ENCODE assay signal across 19 mouse cellular contexts in the genomic region with DNA sequence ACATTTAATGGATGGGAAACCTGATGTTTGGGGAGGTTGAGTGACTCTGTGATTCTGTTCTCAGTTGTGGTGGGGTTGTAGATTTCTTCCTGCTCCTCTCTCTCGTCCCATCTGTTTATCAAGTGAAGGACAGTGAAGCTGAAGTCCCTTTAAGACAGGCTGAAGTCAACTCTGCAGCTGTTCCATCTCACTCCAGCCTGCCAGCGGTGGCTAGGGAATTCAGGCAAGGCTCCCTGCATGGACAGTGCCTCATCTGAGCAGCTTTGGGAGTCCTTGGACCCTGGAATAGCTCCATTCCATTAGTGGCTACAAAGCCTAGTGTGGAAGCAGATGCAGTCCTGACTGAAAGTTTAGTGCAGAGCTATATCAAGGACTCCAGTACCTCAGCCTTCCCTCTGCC. TPM values are rescaled to one million over a fixed set of nuclear protein-coding genes. Genes with fewer than 3 reads are reported as not detected.
DNase-seq lines count a peak whose midpoint lies in the region; ATAC-seq and TF ChIP-seq lines count a peak whose summit lies in the region.
"Had no signal": no experiment of that assay in that cellular context is flagged by ENCODE, and none has a peak within 500 bp of the region (broad histone marks: within the 10 kb centered on the region; RNA-seq: fewer than 3 reads in every experiment).

No protein-coding gene starts in this region.

- WGBS in lung, embryonic 14.5 days: 31% methylated on average over 2 of the region's 2 CpGs
- 48% methylated on average over 2 of the region's 2 CpGs for WGBS in lung, adult 2 months
- WGBS in macrophage (ENCODE audit: missing documents): 77% methylated on average over 2 of the region's 2 CpGs

- peak; percentile 62; the same call in 1 of the 2 replicates for ATAC-seq in lung, embryonic 14.5 days (ENCODE audit: insufficient read depth)
- no peak for ATAC-seq in erythroblast, adult 5-6 weeks (replicated peaks; ENCODE audit: low FRiP score, poor library complexity, severe bottlenecking)
- ATAC-seq: forebrain, embryonic 15.5 days; hindbrain, postnatal 0 days; liver, embryonic 12.5 days had no signal

- H3K27me3 ChIP-seq in lung, embryonic 14.5 days (ENCODE audit: insufficient read depth, low read length): no peaks in the 10 kb centered on the region
- H3K27me3 ChIP-seq: forebrain, embryonic 15.5 days; heart, embryonic 15.5 days; liver, embryonic 12.5 days; midbrain, embryonic 12.5 days had no signal

- peaks cover 3% of the 10 kb centered on the region; the same call in 1 of the 2 replicates for H3K4me1 ChIP-seq in lung, embryonic 14.5 days (ENCODE audit: insufficient read depth)
- H3K4me1 ChIP-seq in lung, adult 2 months (ENCODE audit: control insufficient read depth, insufficient read depth, low read length): no peaks in the 10 kb centered on the region
- H3K4me1 ChIP-seq: forebrain, embryonic 15.5 days; heart, embryonic 15.5 days; liver, embryonic 12.5 days; midbrain, embryonic 12.5 days had no signal

- TF ChIP-seq POLR2A in lung, adult 2 months (IDR thresholded peaks at IDR 0.05; ENCODE audit: borderline replicate concordance, extremely low read depth, low read depth, low read length): no peak

- TF ChIP-seq CTCF in lung, embryonic 14.5 days (IDR thresholded peaks at IDR 0.05; ENCODE audit: low read depth): no peak
- TF ChIP-seq CTCF in lung, adult 2 months (IDR thresholded peaks at IDR 0.05; ENCODE audit: insufficient read depth, low read length): no peak

- H3K9me3 ChIP-seq in lung, embryonic 14.5 days (ENCODE audit: low read depth, low read length): no peaks in the 10 kb centered on the region
- H3K9me3 ChIP-seq: forebrain, embryonic 15.5 days; heart, embryonic 15.5 days; liver, embryonic 12.5 days; midbrain, embryonic 12.5 days had no signal

- no peak overlapping the region for H3K27ac ChIP-seq in lung, embryonic 14.5 days (ENCODE audit: low read depth)
- peak overlapping the region; percentile 2; the same call in 1 of the 2 replicates for H3K27ac ChIP-seq in macrophage
- H3K27ac ChIP-seq: forebrain, embryonic 15.5 days; heart, embryonic 15.5 days; hindbrain, postnatal 0 days; left cerebral cortex, adult 2 months; liver, embryonic 12.5 days; midbrain, embryonic 12.5 days had no signal

- no peak overlapping the region for H3K4me3 ChIP-seq in lung, embryonic 14.5 days (ENCODE audit: low read depth, low read length)
- no peak overlapping the region for H3K4me3 ChIP-seq in lung, adult 2 months (replicated peaks; ENCODE audit: extremely low read depth, low read depth, low read length)
- H3K4me3 ChIP-seq in macrophage (ENCODE audit: inconsistent target): no peak overlapping the region
- H3K4me3 ChIP-seq: forebrain, embryonic 15.5 days; heart, embryonic 15.5 days; left cerebral cortex, adult 2 months; liver, embryonic 12.5 days; midbrain, embryonic 12.5 days had no signal

- H3K4me2 ChIP-seq in lung, embryonic 14.5 days: no peak overlapping the region
- H3K4me2 ChIP-seq: forebrain, embryonic 15.5 days; heart, embryonic 15.5 days; liver, embryonic 12.5 days; midbrain, embryonic 12.5 days had no signal

- no peaks in the 10 kb centered on the region for H3K79me2 ChIP-seq in macrophage (ENCODE audit: inconsistent target)

- H3K36me3 ChIP-seq in lung, embryonic 14.5 days (ENCODE audit: insufficient read depth): no peaks in the 10 kb centered on the region
- H3K36me3 ChIP-seq in macrophage (ENCODE audit: inconsistent target): no peaks in the 10 kb centered on the region
- H3K36me3 ChIP-seq: forebrain, embryonic 15.5 days; heart, embryonic 15.5 days; liver, embryonic 12.5 days; midbrain, embryonic 12.5 days had no signal

- DNase-seq in lung, embryonic 14.5 days: peak; percentile 40
- DNase-seq in lung, adult 2 months: no peak
- DNase-seq in gastrocnemius, adult 18-20 months (ENCODE audit: low spot score): peak; percentile 9
- peak; percentile 35 for DNase-seq in heart, adult 8-10 months (ENCODE audit: low spot score)
- no peak for DNase-seq in adrenal gland, postnatal 36 days
- DNase-seq: cerebellum, adult 9-11 months; kidney, adult 18-20 months; kidney, postnatal 25 days; retina, postnatal 1 day had no signal

- no peak overlapping the region for H3K9ac ChIP-seq in lung, embryonic 14.5 days
- H3K9ac ChIP-seq: forebrain, embryonic 15.5 days; heart, embryonic 15.5 days; liver, embryonic 12.5 days; midbrain, embryonic 12.5 days had no signal

RNA-seq across cellular contexts. Expression of gene Il2, which starts 3.3 kb away (rescaled TPM):
- 0.28 and 0.33 TPM in 2 replicates for polyA plus RNA-seq in lung, embryonic 14.5 days (2014; fragmentation: Nextera tagmentation; extraction: Ambion mirVana)
- polyA plus RNA-seq in lung, adult 2 months (2012; rRNA removed): not detected in 2 replicates
- not detected for total RNA-seq in gastrocnemius, adult 18-20 months (2021)
- total RNA-seq in heart, adult 8-10 months (2022): not detected
- not detected for total RNA-seq in macrophage (2018; cell fraction: chromatin; rRNA removed)
- total RNA-seq in macrophage (2018; cell fraction: cytosol; rRNA removed): under 1 TPM in 3 of 26 experiments, not detected in 23; 0.14 to 0.15 (median 0.14) TPM
- total RNA-seq in macrophage (2018; cell fraction: nucleus; rRNA removed): not detected
- polyA plus RNA-seq in macrophage (2018): not detected in 3 replicates
- total RNA-seq in erythroblast, adult 5-6 weeks (2015; ENCODE audit: low replicate concordance): 6.1 TPM in 1 of 2 replicates, not detected in the other
- not detected in 2 replicates for total RNA-seq in erythroblast, adult 5-6 weeks (2017; ENCODE audit: low replicate concordance)
- total RNA-seq in adrenal gland, postnatal 36 days (2021): not detected
- total RNA-seq: ES-E14; hindbrain, postnatal 0 days; left cerebral cortex, adult 2 months; neutrophil, adult 5-6 weeks had no signal

Comparison
In these comparisons a context has a peak if more than half of its experiments do, and no peak if none do; other contexts are left out.
1. DNase-seq: peak in lung, embryonic 14.5 days (single experiment), gastrocnemius, adult 18-20 months (single experiment) and heart, adult 8-10 months (single experiment); none in lung, adult 2 months (single experiment) and adrenal gland, postnatal 36 days (0 of 2).